Mouse (Mus musculus) hindlimb bud, embryonic 11.5 days (tissue): Measurements from ENCODE around the gene Ropn1l.

ENCODE experiments used
- DNase-seq: peaks from one replicate; pipeline ENCODE4 v3.0.0-alpha.2; 2012; ENCODE audit warnings: low read depth, low spot score; ENCODE audit errors: extremely low spot score

The Ropn1l gene

DNA sequence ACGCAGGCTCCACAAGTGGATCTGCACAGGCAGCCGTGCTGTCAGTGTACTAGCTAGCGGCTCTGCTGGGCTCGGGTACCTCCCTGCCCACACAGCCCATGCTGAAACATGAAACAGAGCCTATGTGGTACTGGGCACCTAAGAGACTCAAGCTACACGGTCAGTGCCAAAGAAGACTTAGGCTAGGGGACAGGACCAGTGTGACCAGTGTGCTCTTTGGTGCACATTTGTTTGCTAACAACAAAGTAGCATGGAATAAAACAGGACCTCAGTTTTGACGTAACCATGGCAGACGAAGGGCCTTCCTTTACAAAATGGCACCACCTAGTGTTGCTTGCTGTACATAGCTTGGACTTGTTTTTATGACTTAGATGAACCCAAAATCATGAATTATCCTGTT lies 6.4 kb downstream of the Ropn1l start:
- DNase-seq = no peak

DNA sequence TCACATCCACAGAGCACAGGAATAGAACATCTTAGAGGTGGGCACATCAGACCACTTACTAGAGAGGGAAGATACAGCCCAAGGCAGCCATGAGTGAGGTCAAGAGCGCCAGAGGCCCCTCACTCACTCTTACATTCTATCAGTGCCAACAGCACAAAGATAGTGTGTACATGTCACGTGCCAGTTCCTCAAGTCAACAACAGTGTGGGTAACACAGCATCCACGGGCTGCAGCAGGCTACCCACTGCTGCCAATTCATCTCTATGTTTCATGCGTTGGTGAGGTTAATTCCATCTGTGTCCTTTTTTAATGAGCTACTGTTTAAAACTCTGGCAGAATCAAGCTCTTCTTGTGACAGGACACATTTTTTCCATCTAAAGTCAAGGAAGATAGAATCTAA lies 10.8 kb downstream of the Ropn1l start:
- no peak for DNase-seq

DNA sequence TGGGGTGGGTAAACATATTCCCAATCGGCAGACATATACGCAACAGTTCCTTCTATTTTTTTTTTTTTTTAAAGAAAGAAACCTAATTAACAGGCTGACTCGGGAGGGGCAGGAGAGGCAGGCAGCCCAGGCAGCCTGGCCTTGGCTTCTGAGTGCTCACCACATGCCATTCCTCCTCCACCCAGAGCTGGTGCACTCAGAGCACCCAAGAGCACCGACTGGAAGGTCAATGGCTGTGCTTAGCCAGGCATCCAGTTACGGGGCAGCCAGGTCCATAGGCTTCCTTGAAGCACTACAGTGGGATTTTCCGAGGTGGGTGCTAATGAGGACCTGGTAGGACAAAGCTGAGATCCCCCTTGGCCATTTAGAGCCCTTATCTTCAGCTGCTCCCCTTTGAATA lies 11.5 kb downstream of the Ropn1l start:
- DNase-seq = no peak

DNA sequence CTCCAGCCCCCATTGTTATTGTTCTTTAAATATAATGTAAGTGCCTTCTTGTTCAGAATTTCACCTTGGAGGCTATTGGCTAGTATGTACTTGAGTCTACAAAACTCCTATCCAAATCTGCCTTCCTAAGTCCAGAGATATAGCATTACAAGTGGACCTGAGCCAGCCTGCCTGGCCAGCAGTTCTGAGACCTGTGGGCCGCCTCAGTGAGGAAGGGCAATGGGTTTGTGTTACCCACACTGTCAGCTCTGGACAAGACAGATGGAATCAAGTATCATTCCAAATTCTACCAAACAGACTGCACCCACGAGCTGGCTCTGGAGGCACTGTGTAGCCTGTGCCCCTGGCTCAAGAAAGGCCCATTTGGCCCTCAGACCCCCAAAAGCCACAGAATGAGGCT lies 16.7 kb downstream of the Ropn1l start:
- DNase-seq = no peak

DNA sequence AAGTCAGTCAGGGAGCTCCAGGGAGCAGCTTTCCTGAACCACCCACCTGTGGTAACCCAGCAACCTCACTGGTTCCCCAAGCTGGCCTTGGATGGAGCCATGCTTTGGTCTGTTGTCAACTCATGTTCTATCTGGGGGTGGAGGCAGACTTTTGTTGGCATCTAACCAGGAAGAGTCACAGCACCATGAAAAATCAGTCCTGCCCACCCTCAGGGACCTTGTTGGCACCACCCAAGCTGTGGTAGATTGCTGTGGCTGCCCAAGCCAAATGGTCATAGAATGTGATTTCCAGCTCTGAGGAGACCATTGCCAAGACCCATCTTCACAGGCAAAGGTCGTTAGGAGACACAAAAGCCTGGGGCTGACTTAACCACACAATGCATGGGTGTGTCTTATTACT lies 17.5 kb downstream of the Ropn1l start:
- no peak for DNase-seq

DNA sequence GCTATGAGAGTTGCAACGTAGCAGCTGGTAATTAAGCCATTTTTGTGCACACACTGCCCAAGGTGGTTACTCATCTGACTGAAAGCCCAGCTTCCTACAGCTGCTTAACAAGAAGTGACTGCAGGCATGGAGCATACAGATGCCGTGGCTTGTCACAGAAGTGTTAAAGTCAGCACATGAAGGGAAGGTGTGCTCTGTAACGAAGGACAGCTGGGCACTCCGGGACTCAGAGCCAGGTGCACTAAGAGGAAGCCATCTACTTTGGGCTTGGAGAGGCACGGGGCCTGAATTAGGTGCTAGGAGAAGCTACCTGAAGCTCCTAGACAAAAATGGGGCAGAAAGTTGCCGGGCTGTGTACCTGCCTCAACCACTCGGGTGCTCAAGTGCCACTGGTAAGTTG lies 19.8 kb downstream of the Ropn1l start:
- DNase-seq = no peak

DNA sequence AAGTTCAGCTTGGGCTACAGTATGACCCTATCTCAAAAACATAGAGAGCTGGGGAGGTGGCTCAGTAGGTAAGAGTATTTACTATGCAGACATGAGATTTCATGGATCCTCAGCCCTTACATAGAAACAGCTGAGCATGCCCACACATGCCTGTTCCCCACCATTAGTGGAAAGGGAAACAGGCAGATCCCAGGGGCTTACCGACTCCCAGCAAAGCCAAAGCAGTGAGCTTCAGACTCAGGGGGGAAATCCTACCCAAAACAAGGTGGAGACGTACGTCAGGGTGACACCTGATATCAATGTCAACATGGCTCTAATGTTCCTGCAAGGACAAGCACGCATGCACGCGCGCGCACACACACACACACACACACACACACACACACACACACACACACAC lies 21.7 kb downstream of the Ropn1l start:
- DNase-seq = no peak

DNA sequence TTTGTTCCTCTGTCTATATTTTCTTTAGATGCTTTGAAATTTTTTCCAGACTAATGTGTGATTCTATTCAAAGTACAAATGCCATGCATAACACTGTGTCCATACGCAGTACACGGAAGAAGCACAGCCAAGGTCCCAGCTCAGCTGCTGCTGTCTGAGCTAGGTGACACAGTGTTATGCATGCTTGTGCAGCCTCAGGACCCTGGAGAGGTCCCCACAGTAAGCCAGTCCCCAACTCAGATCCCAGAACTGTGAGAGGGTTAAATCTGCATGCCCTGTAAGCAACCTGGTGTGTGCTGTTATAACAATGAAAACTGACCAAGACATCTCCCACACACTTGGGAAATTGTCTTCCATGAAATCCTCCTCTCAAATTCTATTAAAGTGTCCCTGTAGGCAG lies 23.5 kb downstream of the Ropn1l start:
- no peak for DNase-seq

DNA sequence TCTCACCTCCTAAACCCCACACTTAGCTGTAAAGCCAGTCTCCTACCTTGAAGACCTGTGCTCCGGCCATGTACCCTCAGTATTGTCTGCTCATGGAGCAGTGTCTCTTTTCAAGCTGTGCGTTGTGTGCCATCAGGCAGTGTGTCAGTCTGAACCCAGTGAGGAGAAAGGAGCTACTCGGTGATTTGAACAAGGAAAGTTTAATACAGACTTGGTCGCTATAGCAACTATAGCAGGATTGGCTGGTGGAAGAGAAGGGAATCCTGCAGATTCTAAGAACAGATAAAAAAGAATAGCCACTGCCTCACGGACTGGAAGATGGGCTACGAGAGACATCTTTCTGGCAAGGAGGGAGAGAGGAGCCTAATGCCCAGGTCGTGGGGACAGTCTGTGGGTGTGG lies 24.1 kb downstream of the Ropn1l start:
- no peak for DNase-seq

DNA sequence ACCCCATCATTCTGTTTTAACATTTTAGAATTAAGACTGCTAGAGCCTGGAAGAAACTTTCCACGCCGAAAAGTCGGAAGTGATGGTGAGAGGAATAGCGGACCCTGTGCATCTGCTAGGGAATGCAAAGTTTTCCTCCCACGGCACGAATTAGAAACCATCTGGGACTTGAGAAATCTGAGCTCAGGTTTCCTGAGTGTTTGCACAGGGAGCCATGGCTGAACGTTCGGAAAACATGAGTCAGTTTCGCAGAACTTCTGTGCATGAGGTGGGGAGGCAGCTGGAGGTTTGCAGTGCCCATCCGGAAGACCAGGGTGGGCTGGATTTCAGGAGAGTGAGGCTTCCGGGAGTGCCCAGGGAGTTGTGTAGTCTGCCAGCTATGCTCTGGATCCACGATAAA lies 25.0 kb downstream of the Ropn1l start:
- no peak for DNase-seq

DNA sequence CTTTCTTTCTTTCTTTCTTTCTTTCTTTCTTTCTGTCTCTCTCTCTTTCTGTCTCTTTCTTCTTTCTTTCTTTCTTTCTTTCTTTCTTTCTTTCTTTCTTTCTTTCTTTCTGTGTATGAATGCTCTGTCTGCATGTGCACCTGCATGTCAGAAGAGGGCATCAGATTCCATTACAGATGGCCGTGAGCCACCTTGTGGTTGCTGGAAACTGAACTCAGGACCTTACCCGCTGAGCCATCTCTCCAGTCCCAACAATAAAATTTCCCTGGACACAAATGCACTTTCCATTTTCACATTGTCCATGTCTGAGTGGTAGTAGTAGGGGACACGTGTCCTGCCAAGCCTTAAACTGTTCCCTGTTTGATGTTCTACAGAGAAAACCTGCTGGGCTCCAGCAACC lies 26.1 kb downstream of the Ropn1l start:
- no peak for DNase-seq

DNA sequence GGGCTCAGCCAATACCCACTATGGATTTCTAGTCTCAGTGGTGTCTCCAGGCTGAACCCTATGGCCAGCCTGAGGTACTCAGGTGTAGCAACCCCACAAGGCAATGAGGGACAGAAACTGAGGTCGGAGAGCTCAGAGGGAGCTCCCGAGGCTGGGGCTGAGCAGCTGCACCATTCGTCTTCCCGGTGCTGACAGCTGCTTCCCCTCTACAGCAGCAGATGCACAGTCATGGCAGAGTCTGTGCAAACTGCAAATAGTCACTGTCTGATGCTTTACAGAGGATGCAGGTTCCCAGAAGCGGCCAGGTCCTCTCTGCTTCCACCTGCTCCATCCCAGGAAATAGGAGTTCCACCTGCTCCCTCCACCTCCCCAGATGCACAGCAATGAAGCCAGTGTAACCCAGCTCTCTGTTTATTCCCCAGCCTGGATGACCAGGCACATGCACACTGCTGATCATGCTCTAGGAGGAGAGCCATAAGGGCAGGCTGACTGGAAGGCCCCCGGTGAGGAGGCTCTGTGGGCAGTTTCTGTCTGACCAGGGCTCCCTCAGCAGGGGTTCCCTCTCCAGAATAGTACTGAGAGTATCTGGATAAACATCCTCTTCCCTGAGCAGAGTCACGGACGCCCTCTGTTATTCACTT lies 27.4 kb downstream of the Ropn1l start:
- no peak for DNase-seq

DNA sequence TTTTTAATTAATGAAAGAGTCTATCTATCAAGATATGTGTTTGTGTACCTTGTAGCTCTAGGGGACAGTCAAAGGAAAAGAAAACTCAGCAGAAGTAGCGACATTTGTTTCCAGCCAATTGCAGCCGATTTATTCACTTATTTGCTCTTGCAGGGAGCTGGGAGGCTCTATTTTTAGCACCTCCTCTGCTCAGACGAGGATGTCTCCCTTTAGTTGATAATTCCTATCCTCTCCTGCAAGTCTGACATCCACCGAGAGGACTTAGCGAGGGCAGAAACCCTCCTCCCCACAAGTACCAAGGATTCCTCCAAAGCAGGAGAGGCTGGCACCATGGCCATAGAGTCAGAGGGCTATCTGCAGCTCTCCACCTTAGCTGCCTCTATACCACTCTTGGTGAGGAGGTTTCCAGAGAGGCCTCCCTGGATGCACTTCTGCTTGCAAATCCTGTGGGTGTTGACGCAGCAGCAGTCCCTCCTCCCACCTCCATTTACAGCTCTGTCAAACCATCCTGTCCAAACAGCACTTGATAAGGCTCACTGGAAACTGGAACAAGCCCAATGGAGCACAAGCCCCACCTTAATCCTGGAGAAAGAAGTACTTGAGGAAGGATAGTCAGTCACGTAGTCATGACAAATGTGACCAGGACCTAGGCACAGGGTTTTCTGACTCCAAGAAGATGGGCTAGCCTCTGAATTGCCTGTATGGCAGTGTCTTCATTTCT lies 30.7 kb downstream of the Ropn1l start:
- no peak for DNase-seq

DNA sequence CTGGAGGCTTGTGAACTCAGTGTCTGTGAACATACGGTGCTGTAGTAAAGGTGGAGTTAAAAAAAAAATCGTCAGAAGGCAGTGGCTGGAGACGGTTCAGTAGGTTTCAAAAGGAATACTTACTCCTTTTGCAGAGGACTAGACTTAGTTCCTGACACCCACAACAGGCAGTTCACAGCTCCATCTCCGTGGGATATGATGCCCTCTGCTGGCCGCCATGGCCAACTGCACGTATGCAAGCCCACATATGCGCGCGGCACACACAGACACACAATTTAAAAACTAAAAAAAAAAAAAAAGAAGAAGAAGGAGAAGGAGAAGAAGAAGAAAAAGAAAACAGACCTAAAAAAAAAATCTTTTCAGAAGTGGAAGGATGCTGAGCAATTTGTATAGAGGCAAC lies 34.5 kb downstream of the Ropn1l start:
- DNase-seq = no peak

DNA sequence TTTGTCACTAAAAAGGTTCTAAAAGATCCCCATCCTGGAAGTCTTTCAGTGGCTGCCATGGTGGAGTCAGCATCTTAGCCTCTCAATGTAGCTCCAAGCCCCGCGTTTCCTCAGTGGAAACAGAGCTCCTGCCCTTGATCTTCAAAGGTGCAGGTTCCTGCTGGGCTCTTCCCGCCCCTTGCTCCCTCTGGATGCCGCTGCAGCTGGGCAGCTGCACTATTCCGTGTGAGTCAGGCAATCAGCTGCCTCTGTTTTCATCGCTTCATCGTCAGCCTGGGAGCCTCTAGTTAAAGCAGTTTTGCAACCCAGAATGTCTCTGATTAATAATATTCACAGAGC lies 34.9 kb downstream of the Ropn1l start:
- no peak for DNase-seq

DNA sequence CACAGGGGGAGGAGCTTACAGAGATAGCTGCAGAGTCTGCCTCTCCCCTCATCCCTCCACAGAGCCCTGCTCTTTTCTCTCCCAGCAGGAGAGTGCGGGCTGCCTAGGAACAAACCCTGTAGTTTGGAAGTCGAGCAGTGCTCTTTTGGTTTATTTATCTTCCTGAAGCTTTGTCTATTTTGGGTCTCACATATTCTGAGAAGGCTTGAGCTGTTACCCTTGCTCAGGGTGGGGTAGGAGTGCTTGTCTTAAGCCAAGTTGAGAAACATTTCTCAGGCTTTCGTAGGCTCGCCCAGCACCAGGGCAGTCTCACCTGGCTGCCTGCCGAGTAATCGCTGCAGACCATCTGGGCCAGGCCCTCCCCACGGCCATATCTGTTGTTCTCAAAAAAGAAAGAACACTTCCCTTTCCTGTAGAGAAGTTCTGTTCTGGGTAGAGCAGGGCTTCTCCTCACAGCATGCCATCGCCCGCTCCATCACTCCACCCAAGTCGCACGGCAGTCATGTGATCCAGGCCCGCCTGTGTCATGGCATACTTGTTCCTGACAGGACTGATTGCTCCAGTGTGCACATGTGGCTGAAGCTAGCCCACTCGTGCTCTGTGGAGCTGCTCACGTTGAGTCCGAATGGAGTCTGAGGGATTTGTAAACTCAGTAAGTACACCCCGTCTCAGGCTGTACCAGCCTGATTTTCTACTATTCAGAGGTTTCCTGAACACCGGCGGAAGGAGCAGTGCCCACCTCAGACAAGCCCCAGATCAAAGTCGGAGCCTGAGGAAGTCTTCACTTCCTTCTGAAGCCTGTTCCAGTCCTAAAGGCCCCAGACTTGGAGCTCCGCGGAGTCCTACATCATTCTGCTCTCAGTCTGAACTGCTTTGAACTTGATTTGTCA lies 35.5 kb downstream of the Ropn1l start:
- DNase-seq = no peak

DNA sequence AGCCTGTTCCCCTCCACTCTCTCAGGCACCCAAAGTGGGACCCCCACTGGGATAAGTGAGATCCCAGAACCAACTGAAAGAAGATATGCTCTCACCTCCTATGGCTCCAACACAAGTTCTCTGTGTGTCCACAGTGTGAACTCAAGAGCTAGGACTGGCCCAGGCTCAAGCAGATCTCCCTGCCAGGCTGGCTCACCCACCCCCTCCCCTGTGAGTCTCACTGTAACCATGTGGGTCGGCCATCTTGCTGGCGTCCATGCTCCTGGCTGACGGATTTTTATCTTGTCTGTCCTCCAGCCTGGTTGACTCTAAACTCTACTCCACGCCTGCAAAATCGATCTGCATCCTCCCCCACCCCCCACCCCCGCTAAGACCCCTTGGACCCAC lies 36.1 kb downstream of the Ropn1l start:
- DNase-seq = no peak

DNA sequence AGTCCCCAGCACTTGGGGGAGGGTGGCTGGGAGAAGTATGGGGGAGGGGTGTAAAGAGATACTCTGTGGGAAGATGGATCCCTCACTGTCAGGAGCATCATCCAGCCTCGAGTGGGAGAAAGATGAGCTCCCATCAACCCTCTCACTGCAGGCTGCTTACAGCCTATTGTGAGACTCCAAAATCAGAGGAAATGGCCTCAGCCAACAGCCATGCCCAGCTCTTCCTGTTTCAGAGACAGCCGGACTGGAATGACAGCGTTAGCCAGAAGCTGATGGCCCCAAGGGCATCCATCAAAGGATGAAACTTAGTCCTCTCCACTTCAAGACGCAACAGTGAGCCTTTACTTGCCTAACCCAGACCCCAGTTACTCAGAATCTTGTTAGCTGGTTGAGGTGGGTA lies 38.4 kb downstream of the Ropn1l start:
- no peak for DNase-seq

DNA sequence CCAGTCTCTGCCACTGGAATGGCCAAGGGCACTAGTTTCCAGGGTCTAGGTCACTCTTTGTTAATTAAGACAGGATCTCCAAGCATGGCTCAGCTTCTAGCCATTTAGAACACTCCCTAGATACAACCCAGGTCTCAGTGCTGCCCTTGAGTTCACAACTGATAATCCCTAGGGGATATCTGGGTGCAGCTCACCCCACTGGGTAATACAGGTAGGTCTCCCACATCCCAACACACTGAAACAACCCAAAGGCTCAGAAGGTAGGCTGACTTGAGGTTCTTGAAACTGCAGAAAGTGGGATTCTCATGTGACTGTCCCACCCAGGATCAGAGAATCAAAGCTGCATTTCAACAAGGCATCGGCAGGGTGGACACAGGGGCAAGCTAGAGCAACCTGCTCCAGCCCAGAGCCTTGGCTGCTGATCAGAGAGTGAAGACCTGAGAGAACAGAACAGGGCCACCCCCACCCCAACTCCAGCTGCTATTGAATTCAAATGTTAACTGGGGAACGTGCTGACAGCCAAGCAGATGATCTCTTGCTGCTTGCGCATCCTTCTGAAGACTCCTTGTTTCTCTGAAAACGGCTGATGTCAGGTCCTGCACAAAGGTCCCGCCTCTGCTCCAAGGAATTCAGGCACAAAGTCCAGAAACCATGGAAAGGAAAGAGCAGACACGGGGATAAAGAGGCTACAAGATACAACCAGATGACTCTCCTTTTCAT lies 39.2 kb downstream of the Ropn1l start:
- no peak for DNase-seq

DNA sequence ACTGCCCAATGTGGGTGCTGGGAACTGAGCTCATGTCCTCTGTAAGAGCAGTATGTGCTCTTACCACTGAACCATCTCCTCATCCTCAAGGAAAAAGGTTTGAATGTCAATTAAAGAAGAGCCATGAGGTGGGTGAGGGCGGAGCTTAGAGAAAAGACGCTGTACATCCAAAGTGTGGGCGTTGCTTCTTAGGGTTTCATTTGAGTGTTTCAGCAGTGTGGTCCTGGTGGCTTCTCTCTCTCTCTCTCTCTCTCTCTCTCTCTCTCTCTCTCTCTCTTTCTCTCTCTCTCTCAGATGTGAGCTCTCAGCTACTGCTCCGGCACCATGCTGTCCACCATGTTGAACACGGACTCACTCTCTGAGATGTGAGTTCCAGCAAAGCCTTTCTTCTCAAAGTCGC lies 39.9 kb downstream of the Ropn1l start:
- DNase-seq = no peak

DNA sequence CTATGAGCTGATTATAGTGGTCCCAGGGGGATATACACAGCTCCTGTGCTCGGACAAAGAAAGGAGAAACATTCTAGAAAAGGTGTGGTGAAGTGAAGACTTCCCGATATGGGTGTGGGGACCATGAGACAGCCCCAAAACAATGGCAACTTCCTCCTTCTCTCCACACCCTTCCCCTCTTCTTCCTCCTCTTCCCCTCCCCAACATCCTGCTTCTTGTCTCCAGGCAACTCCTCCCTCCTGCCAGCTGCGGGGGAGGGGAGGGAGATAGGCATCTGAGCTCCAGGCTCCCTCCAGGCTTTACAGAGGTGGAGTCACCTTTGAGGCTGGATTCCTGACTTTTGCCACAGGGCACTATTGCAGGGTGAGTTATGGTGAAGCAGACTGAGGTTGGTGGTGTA lies 40.6 kb downstream of the Ropn1l start:
- DNase-seq = no peak

DNA sequence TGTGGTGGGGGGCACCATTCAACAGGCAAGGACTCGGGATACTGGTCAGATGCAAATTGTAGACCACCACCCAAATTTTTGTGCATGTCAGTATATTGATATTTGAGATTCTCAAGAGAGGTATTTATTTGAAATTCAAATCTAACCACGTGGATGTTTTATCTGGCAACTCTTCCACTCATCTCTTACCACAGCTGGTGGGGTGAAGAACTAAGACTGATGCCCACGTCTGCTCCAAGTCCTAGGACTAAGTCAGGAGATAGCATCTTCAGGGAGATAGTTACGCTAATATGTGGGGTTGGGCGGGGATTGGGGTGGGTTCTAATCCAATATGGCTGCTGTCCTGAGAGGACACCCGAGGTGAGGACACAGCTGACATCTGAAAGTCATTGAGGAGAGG lies 41.1 kb downstream of the Ropn1l start:
- DNase-seq = no peak
